Mouse (Mus musculus) liver, adult 2 months (tissue): ENCODE results near the gene B9d1.

ENCODE experiments used
- CTCF ChIP-seq: fragments of 200-500 bp; IDR thresholded peaks from 2 replicates; pipeline ENCODE4 v1.5.1; 2011; ENCODE audit warnings: low read depth, low read length, control low read depth
- POLR2A ChIP-seq: fragments of 200-500 bp; IDR thresholded peaks from 2 replicates; pipeline ENCODE4 v1.6.1; 2011; ENCODE audit warnings: low read length, control low read depth; ENCODE audit not compliant: insufficient read depth; ENCODE audit errors: extremely low read depth

DNA sequence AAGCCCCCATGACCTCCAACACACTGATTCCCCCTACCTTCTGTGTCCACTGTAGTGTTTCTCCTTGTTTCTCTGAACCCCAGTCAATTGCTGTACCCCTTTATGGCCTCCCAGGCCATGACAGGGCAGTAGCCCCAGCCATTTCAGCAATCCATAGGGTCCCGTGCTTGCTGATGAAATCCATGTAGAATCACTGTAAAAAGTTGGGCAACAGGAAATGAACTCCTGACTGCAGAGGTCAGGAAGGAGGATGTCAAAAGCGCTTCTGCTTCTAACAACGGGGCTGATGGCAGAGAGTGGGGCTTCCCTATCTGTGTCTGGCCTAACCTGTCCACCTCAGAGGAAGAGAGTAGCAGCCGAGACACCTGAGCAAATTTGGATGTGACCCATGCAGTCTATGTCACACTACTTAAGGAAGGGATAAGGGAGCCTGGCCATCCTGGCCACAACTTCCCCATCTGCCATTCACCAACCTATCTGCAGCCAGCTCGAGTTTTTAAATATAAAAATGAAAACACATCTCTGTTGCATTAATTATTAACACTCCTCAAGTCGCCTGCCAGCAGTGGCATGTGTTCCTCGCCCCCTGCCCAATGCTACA, 35.5 kb upstream of the B9d1 start:
- TF ChIP-seq CTCF = no peak
- TF ChIP-seq POLR2A = no peak
